Mouse (Mus musculus) lung, postnatal 0 days (tissue): ENCODE measurements around the gene Klf11. TPM values are rescaled to one million over a fixed set of nuclear protein-coding genes. Genes with fewer than 3 reads are reported as not detected.

Experiments
- ATAC-seq: fragments of 200-750 bp; cut with Nextera tagmentation; 2 replicates; pipeline ENCODE4 v1.8.0; 2017; ENCODE audit warnings: moderate library complexity
- DNase-seq: peaks from one replicate; pipeline ENCODE4 v3.0.0-alpha.2; 2016; ENCODE audit warnings: low spot score
- H3K27ac ChIP-seq: fragments of 300-500 bp; sonication (generic); 2 replicates; pipeline ENCODE4 v1.5.1; 2014; ENCODE audit warnings: antibody characterized with exemption, mild to moderate bottlenecking, low read length, mixed read lengths
- H3K27me3 ChIP-seq: fragments of 300-500 bp; sonication (generic); replicated peaks from 2 replicates; pipeline ENCODE4 v1.6.1; 2014; ENCODE audit warnings: low read length, mixed read lengths; ENCODE audit not compliant: insufficient read depth
- H3K36me3 ChIP-seq: fragments of 300-500 bp; sonication (generic); 2 replicates; pipeline ENCODE4 v1.6.1; 2014; ENCODE audit warnings: low read length, mixed read lengths; ENCODE audit not compliant: insufficient read depth
- H3K4me1 ChIP-seq: fragments of 300-500 bp; sonication (generic); 2 replicates; pipeline ENCODE4 v1.6.1; 2014; ENCODE audit warnings: antibody characterized with exemption, low read depth, low read length, mixed read lengths; ENCODE audit not compliant: insufficient read depth
- H3K4me2 ChIP-seq: fragments of 300-500 bp; sonication (generic); replicated peaks from 2 replicates; pipeline ENCODE4 v1.6.1; 2014; ENCODE audit warnings: low read depth, mild to moderate bottlenecking, low read length, moderate library complexity, mixed read lengths
- H3K4me3 ChIP-seq: fragments of 300-500 bp; sonication (generic); 2 replicates; pipeline ENCODE4 v1.5.1; 2014; ENCODE audit warnings: low read depth, low read length
- H3K9ac ChIP-seq: fragments of 300-500 bp; sonication (generic); replicated peaks from 2 replicates; pipeline ENCODE4 v1.6.1; 2014; ENCODE audit warnings: low read depth, mild to moderate bottlenecking
- H3K9me3 ChIP-seq: fragments of 300-500 bp; sonication (generic); 2 replicates; pipeline ENCODE4 v1.6.1; 2016; ENCODE audit warnings: low read length, mixed read lengths
- CTCF ChIP-seq: IDR thresholded peaks from 2 replicates; pipeline ENCODE4 v1.5.1; 2016; ENCODE audit warnings: antibody characterized with exemption, mild to moderate bottlenecking
- EP300 ChIP-seq: IDR thresholded peaks from 2 replicates; pipeline ENCODE4 v1.6.1; 2016; ENCODE audit warnings: antibody characterized with exemption, mild to moderate bottlenecking, control low read depth
- WGBS: fragments of 180-500 bp; shearing (Covaris S2); extraction: QIAGEN DNeasy Blood & Tissue Kit; methylation state at CpG from one replicate; pipeline ENCODE4 v1.1.7; 2014; 5-methylcytosine and 5-hydroxymethylcytosine counted together
- polyA plus RNA-seq: library from polyadenylated mRNA; unstranded; fragments of >200 nt; fragmentation: Nextera tagmentation; extraction: Ambion mirVana; gene quantifications from 2 replicates; pipeline ENCODE4 v1.2.1, GENCODE M21; 2015

Gene Klf11
- 22.1 and 26.0 TPM in 2 replicates for polyA plus RNA-seq

GRCm38 (mm10) chr12:24651063-24651557 lies at the start of gene Klf11:
Gene Klf11 (plus strand): TSS chr12:24651274.
- DNase-seq = peak; percentile 98
- H3K4me1 ChIP-seq = peaks cover 16% of the 10 kb centered on the region; the same call in 1 of the 2 replicates

DNA sequence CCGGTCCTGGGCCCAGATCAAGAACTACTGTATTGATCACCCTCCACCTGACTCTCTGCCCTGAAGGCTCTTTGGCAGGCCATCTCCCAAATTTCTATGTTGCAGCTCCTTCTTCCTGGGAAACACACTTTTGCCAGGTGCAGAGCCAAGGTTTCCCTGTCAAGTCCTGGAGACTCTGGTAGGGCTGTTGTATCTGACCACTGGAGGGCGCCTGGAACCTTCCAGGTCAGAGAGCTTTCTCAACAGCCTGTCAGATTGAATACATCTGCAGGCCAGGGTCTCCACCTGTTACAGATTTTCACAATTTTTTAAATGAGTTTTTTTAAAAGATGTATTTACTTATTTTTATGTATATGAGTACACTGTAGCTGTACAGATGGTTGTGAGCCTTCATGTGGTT lies 47.8 kb upstream of the Klf11 start:
- TF ChIP-seq EP300 (no peak), CTCF (peak; percentile 83)
- ATAC-seq = 0 out of 2 replicates have a peak, but pooled peaks have one; percentile 37
- H3K9ac ChIP-seq = no peak overlapping the region
- WGBS = 37% methylated on average over 2 of the region's 2 CpGs
- H3K27me3 ChIP-seq = no peaks in the 10 kb centered on the region
- DNase-seq = peak; percentile 80
- H3K36me3 ChIP-seq = no peaks in the 10 kb centered on the region
- H3K4me1 ChIP-seq = no peaks in the 10 kb centered on the region
- H3K4me3 ChIP-seq = no peak overlapping the region
- no peak overlapping the region for H3K27ac ChIP-seq
- no peak overlapping the region for H3K4me2 ChIP-seq
- H3K9me3 ChIP-seq = no peaks in the 10 kb centered on the region

More at GRCm38 (mm10) chr12:24651063-24651557, at the start of gene Klf11:
- ATAC-seq = peak; percentile 93
- WGBS = 7% methylated on average over 40 of the region's 68 CpGs
- H3K4me3 ChIP-seq = peak within 1 kb of the TSS; percentile 100
- peak within 1 kb of the TSS; percentile 98 for H3K9ac ChIP-seq
- H3K27me3 ChIP-seq = no peaks in the 10 kb centered on the region
- H3K9me3 ChIP-seq = no peaks in the 10 kb centered on the region
- H3K27ac ChIP-seq = peak within 1 kb of the TSS; percentile 100
- H3K4me2 ChIP-seq = peak within 1 kb of the TSS; percentile 68
- peaks cover 23% of the 10 kb centered on the region for H3K36me3 ChIP-seq
- TF ChIP-seq EP300 (no peak), CTCF (no peak)

GRCm38 (mm10) chr12:24606166-24606565 lies 44.9 kb upstream of the Klf11 start:
- DNase-seq = no peak
- Histone ChIP-seq H3K4me3 (no peak overlapping the region), H3K36me3 (no peaks in the 10 kb centered on the region), H3K9me3 (no peaks in the 10 kb centered on the region), H3K4me2 (no peak overlapping the region), H3K9ac (no peak overlapping the region), H3K27ac (no peak overlapping the region), H3K27me3 (no peaks in the 10 kb centered on the region), H3K4me1 (no peaks in the 10 kb centered on the region)
- no peak for TF ChIP-seq CTCF
- TF ChIP-seq EP300 = no peak
- no peak for ATAC-seq
- 64% methylated on average over 10 of the region's 10 CpGs for WGBS

DNA sequence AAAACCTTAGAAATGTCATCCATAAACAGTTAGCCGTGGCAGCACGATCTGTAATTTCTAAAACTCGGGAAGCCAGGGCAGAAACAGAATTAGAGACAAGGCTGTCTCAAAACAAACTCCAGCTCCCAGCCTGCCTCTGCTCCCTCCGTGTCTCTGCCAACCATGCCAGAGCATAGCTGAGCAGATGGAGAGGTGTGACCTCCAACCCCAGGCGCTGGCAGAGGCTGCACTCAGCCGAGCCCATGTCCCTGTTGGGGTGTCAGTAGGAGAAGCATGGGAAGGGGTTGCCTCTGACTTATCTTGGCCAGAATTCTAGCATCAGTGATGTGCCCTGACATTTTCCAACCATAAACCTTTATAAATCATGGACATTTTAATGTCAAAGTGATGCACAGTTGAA lies 38.5 kb upstream of the Klf11 start:
- DNase-seq (no peak), ATAC-seq (no peak)
- Histone ChIP-seq H3K4me1 (no peaks in the 10 kb centered on the region), H3K4me2 (no peak overlapping the region), H3K4me3 (no peak overlapping the region), H3K27ac (no peak overlapping the region), H3K36me3 (no peaks in the 10 kb centered on the region), H3K9ac (no peak overlapping the region), H3K9me3 (no peaks in the 10 kb centered on the region), H3K27me3 (no peaks in the 10 kb centered on the region)
- TF ChIP-seq EP300 (no peak), CTCF (no peak)
- WGBS = 58% methylated on average over 6 of the region's 6 CpGs

DNA sequence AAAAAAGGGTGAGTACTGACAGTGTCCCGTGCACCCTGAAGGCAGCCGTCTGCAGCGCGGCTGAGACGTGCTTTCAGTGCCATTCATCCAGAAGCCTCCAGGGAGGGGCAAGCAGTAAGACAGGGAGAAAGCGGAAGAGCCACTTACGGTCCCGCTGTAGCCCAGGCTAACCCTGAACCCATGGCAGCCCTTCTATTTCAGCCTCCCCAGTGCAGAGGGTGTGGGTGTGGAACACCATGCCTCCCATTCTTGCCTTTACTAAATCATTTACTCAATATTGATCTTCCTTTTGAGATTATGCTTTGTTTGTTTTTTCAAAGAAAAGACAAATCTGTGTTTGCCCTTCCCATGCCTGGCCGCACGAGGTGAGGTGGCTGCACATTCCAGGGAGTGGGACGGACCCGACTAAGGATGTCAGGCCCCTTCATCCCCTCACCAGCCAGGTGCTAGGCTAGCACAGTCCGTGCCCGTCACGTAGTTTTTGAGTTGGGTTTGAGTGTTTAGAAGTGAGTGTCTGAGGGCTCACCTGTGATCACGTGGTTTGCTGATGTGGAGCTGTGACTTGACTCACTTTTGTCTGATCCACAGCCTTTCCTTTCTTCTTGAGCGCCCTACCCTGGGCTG lies 36.5 kb upstream of the Klf11 start:
- H3K4me2 ChIP-seq = no peak overlapping the region
- H3K27ac ChIP-seq = no peak overlapping the region
- ATAC-seq (peak; percentile 73), DNase-seq (peak; percentile 24)
- H3K4me3 ChIP-seq = no peak overlapping the region
- H3K27me3 ChIP-seq = no peaks in the 10 kb centered on the region
- H3K4me1 ChIP-seq = no peaks in the 10 kb centered on the region
- H3K36me3 ChIP-seq = no peaks in the 10 kb centered on the region
- no peak overlapping the region for H3K9ac ChIP-seq
- H3K9me3 ChIP-seq = no peaks in the 10 kb centered on the region
- 59% methylated on average over 17 of the region's 17 CpGs for WGBS
- TF ChIP-seq EP300 (no peak), CTCF (no peak)

DNA sequence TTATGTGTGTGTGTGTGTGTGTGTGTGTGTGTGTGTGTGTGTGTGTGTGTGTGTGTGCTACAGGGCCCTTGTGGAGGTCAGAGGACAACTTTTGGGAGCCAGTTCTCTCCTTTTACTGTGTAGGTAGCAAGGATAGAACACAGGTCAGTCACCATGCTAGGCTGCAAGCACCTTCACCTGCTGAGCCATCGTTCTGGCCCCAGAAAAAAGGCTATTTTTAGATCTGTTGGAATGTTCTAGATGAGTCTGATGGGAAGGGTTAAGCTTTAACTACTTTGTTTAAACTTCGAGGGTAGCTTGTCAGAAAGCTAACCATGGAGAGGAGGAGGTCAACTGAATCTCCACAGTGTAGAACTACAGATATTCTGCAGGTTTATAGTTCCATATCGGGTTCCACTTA lies 35.9 kb upstream of the Klf11 start:
- Histone ChIP-seq H3K4me2 (no peak overlapping the region), H3K27me3 (no peaks in the 10 kb centered on the region), H3K36me3 (no peaks in the 10 kb centered on the region), H3K9ac (no peak overlapping the region), H3K27ac (0 out of 2 replicates have a peak overlapping the region, but pooled peaks have one; percentile 3), H3K4me1 (no peaks in the 10 kb centered on the region), H3K9me3 (no peaks in the 10 kb centered on the region), H3K4me3 (no peak overlapping the region)
- 43% methylated on average over 3 of the region's 3 CpGs for WGBS
- no peak for TF ChIP-seq CTCF
- TF ChIP-seq EP300 = no peak
- no peak for ATAC-seq
- no peak for DNase-seq
